Mouse (Mus musculus): ENCODE results near the gene Sgta.

GRCm38 (mm10) chr10:81057406-81058130, 2.4 kb downstream of the Sgta start:
- no peak for TF ChIP-seq EP300 (IDR thresholded peaks at IDR 0.05; ENCODE audit: low read depth)
- TF ChIP-seq CTCF (IDR thresholded peaks at IDR 0.05; ENCODE audit: low read depth): no peak
